Mouse (Mus musculus): Measurements from ENCODE around the gene Dffa.

The Dffa gene

DNA sequence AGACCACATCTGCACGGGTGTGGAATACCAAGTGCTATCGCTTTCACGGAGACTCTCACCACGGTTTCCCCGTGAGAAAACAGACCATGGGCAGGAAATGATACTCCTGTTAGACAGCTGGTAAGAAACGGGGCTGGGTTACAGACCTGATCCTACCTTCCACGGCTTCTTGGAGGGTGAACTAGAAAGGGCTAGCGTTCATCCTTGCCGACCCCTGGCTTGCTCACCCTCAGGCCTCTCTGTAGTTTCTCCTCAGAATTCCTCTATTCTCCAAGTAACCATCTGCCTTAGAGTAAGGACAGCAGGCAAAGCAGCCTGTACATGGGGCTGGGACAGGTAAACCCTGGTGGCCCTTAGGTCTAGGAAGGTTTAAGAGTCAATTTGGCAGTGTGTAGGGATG is 45.2 kb downstream of the Dffa start:
- H3K4me3 ChIP-seq (replicated peaks; ENCODE audit: low read length), result no peak overlapping the region
- peaks cover 53% of the 10 kb centered on the region for H3K36me3 ChIP-seq (ENCODE audit: insufficient read depth, low read length)
- H3K27me3 ChIP-seq (ENCODE audit: insufficient read depth, low read length), result no peaks in the 10 kb centered on the region; the same call in 1 of the 2 replicates
- no peak for TF ChIP-seq NANOG (IDR thresholded peaks at IDR 0.05; ENCODE audit: borderline replicate concordance, low read length)
- TF ChIP-seq CTCF (conservative IDR thresholded peaks at IDR 0.05; ENCODE audit: low read length), result no peak
- no peak for TF ChIP-seq POU5F1 (IDR thresholded peaks at IDR 0.05; ENCODE audit: borderline replicate concordance, low read length)
- peaks cover 48% of the 10 kb centered on the region for H3K4me1 ChIP-seq (replicated peaks; ENCODE audit: low read depth, low read length)
- peaks cover 6% of the 10 kb centered on the region; the same call in 1 of the 2 replicates for H3K9me3 ChIP-seq (ENCODE audit: low read length)

GRCm38 (mm10) chr4:149149611-149150010 is 45.7 kb downstream of the Dffa start:
- no peak for TF ChIP-seq CTCF (conservative IDR thresholded peaks at IDR 0.05; ENCODE audit: low read length)
- no peak for TF ChIP-seq NANOG (IDR thresholded peaks at IDR 0.05; ENCODE audit: borderline replicate concordance, low read length)
- no peak for TF ChIP-seq POU5F1 (IDR thresholded peaks at IDR 0.05; ENCODE audit: borderline replicate concordance, low read length)
- H3K4me3 ChIP-seq (replicated peaks; ENCODE audit: low read length), result no peak overlapping the region

DNA sequence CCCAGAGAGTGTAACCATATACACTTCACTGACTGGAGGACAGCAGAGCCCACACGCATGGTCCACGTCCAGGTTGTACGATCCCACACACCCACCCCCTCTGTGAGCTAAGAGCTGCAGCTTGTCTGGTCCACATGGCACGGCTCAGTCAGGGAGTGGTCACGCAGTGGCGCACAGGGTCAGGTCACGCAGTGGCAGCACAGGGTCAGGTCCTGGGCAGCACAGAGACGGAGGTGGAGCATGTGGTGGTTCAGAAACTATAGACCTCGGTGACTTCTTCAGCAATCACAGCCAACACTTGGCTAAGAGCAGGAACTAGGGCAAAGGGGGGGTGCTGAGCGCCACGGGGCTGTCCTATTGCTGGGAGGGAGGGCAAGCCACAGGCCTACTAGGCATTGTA is 46.3 kb downstream of the Dffa start:
- peaks cover 6% of the 10 kb centered on the region; the same call in 1 of the 2 replicates for H3K9me3 ChIP-seq (ENCODE audit: low read length)
- peaks cover 51% of the 10 kb centered on the region for H3K4me1 ChIP-seq (replicated peaks; ENCODE audit: low read depth, low read length)
- H3K27me3 ChIP-seq (ENCODE audit: insufficient read depth, low read length), result no peaks in the 10 kb centered on the region
- no peak overlapping the region for H3K4me3 ChIP-seq (replicated peaks; ENCODE audit: low read length)
- peaks cover 64% of the 10 kb centered on the region for H3K36me3 ChIP-seq (ENCODE audit: insufficient read depth, low read length)
- TF ChIP-seq POU5F1 (IDR thresholded peaks at IDR 0.05; ENCODE audit: borderline replicate concordance, low read length) (no peak), NANOG (IDR thresholded peaks at IDR 0.05; ENCODE audit: borderline replicate concordance, low read length) (no peak), CTCF (conservative IDR thresholded peaks at IDR 0.05; ENCODE audit: low read length) (no peak)

More at GRCm38 (mm10) chr4:149149611-149150010, 45.7 kb downstream of the Dffa start:
- no peaks in the 10 kb centered on the region; the same call in 1 of the 2 replicates for H3K27me3 ChIP-seq (ENCODE audit: insufficient read depth, low read length)
- peaks cover 6% of the 10 kb centered on the region; the same call in 1 of the 2 replicates for H3K9me3 ChIP-seq (ENCODE audit: low read length)
- peaks cover 51% of the 10 kb centered on the region for H3K4me1 ChIP-seq (replicated peaks; ENCODE audit: low read depth, low read length)
- H3K36me3 ChIP-seq (ENCODE audit: insufficient read depth, low read length), result peaks cover 58% of the 10 kb centered on the region

GRCm38 (mm10) chr4:149150721-149151120 is 46.8 kb downstream of the Dffa start:
- Histone ChIP-seq H3K4me1 (replicated peaks; ENCODE audit: low read depth, low read length) (peaks cover 55% of the 10 kb centered on the region), H3K9me3 (ENCODE audit: low read length) (peaks cover 6% of the 10 kb centered on the region; the same call in 1 of the 2 replicates), H3K36me3 (ENCODE audit: insufficient read depth, low read length) (peaks cover 69% of the 10 kb centered on the region), H3K27me3 (ENCODE audit: insufficient read depth, low read length) (no peaks in the 10 kb centered on the region), H3K4me3 (replicated peaks; ENCODE audit: low read length) (no peak overlapping the region)
- no peak for TF ChIP-seq POU5F1 (IDR thresholded peaks at IDR 0.05; ENCODE audit: borderline replicate concordance, low read length)
- no peak for TF ChIP-seq CTCF (conservative IDR thresholded peaks at IDR 0.05; ENCODE audit: low read length)
- TF ChIP-seq NANOG (IDR thresholded peaks at IDR 0.05; ENCODE audit: borderline replicate concordance, low read length), result no peak

GRCm38 (mm10) chr4:149154859-149155258 is 50.9 kb downstream of the Dffa start:
- peaks cover 100% of the 10 kb centered on the region for H3K36me3 ChIP-seq (ENCODE audit: insufficient read depth, low read length)
- H3K9me3 ChIP-seq (ENCODE audit: low read length), result peaks cover 6% of the 10 kb centered on the region; the same call in 1 of the 2 replicates
- no peaks in the 10 kb centered on the region for H3K27me3 ChIP-seq (ENCODE audit: insufficient read depth, low read length)
- no peak overlapping the region for H3K4me3 ChIP-seq (replicated peaks; ENCODE audit: low read length)
- peaks cover 77% of the 10 kb centered on the region for H3K4me1 ChIP-seq (replicated peaks; ENCODE audit: low read depth, low read length)
- TF ChIP-seq NANOG (IDR thresholded peaks at IDR 0.05; ENCODE audit: borderline replicate concordance, low read length) (no peak), POU5F1 (IDR thresholded peaks at IDR 0.05; ENCODE audit: borderline replicate concordance, low read length) (no peak), CTCF (conservative IDR thresholded peaks at IDR 0.05; ENCODE audit: low read length) (peak; percentile 22)

- H3K27me3 ChIP-seq (ENCODE audit: insufficient read depth, low read length), result no peaks in the 10 kb centered on the region
These were observed 51.8 kb downstream of the Dffa start for GRCm38 (mm10) chr4:149155711-149156110.

DNA sequence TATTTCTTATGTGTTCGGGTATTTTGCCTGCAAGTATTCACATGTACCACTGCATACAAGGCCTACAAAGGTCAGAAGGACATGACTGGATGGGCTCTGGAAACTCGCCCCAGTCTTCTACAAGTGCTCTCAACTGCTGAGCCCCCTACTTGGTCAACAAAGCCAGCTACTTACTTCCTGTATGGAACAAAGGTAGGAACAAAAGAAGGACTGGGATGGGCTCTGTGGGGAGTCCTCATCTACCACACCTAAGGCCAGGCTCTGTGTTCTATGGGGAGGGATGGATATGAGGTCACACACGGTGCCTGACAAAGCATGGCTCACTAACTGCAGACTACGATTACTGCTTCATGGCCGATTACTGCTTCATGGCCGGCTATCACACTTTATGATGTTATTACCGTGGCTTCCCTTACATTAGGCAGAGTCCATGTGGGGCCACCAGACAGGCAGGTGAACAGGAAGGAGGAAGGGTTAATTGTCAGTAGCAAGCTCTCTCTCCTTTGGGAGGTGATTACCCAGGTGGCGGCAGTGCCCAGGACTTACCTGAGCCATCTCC is 53.5 kb downstream of the Dffa start:
- H3K4me1 ChIP-seq (replicated peaks; ENCODE audit: low read depth, low read length), result peaks cover 94% of the 10 kb centered on the region
- no peaks in the 10 kb centered on the region for H3K27me3 ChIP-seq (ENCODE audit: insufficient read depth, low read length)
- TF ChIP-seq CTCF (conservative IDR thresholded peaks at IDR 0.05; ENCODE audit: low read length) (no peak), NANOG (IDR thresholded peaks at IDR 0.05; ENCODE audit: borderline replicate concordance, low read length) (peak; percentile 82)
- peak overlapping the region; percentile 33 for H3K4me3 ChIP-seq (replicated peaks; ENCODE audit: low read length)
- H3K9me3 ChIP-seq (ENCODE audit: low read length), result 0 out of 2 replicates have a peak, but pooled peaks cover under 1% of the 10 kb centered on the region
- peaks cover 99% of the 10 kb centered on the region for H3K36me3 ChIP-seq (ENCODE audit: insufficient read depth, low read length)

More at GRCm38 (mm10) chr4:149155711-149156110, 51.8 kb downstream of the Dffa start:
- Histone ChIP-seq H3K4me3 (replicated peaks; ENCODE audit: low read length) (no peak overlapping the region), H3K9me3 (ENCODE audit: low read length) (peaks cover 6% of the 10 kb centered on the region; the same call in 1 of the 2 replicates), H3K36me3 (ENCODE audit: insufficient read depth, low read length) (peaks cover 100% of the 10 kb centered on the region), H3K4me1 (replicated peaks; ENCODE audit: low read depth, low read length) (peaks cover 78% of the 10 kb centered on the region)
- TF ChIP-seq CTCF (conservative IDR thresholded peaks at IDR 0.05; ENCODE audit: low read length) (no peak), NANOG (IDR thresholded peaks at IDR 0.05; ENCODE audit: borderline replicate concordance, low read length) (no peak), POU5F1 (IDR thresholded peaks at IDR 0.05; ENCODE audit: borderline replicate concordance, low read length) (no peak)

GRCm38 (mm10) chr4:149159203-149159602 is 55.3 kb downstream of the Dffa start:
- H3K36me3 ChIP-seq (ENCODE audit: insufficient read depth, low read length), result peaks cover 97% of the 10 kb centered on the region
- H3K9me3 ChIP-seq (ENCODE audit: low read length), result no peaks in the 10 kb centered on the region
- H3K4me3 ChIP-seq (replicated peaks; ENCODE audit: low read length), result 0 out of 2 replicates have a peak overlapping the region, but pooled peaks have one; percentile 55
- no peaks in the 10 kb centered on the region for H3K27me3 ChIP-seq (ENCODE audit: insufficient read depth, low read length)
- TF ChIP-seq POU5F1 (IDR thresholded peaks at IDR 0.05; ENCODE audit: borderline replicate concordance, low read length), result no peak
- no peak for TF ChIP-seq CTCF (conservative IDR thresholded peaks at IDR 0.05; ENCODE audit: low read length)
- no peak for TF ChIP-seq NANOG (IDR thresholded peaks at IDR 0.05; ENCODE audit: borderline replicate concordance, low read length)
- H3K4me1 ChIP-seq (replicated peaks; ENCODE audit: low read depth, low read length), result peaks cover 95% of the 10 kb centered on the region
